Mouse (Mus musculus) C2C12 (cell line): ENCODE measurements around the gene Wipf2.

Experiments used
- CTCF ChIP-seq: IDR thresholded peaks from one replicate; pipeline ENCODE4 v1.5.1; 2011; ENCODE audit not compliant: control insufficient read depth, insufficient read depth, insufficient read length
- FOSL1 ChIP-seq: IDR thresholded peaks from one replicate; pipeline ENCODE4 v1.8.0; 2011; ENCODE audit warnings: mild to moderate bottlenecking, low read length; ENCODE audit not compliant: poor library complexity, insufficient read depth, severe bottlenecking
- MAX ChIP-seq: IDR thresholded peaks from one replicate; pipeline ENCODE4 v1.6.1; 2011; ENCODE audit warnings: mild to moderate bottlenecking, control low read depth
- MYOG ChIP-seq: IDR thresholded peaks from one replicate; pipeline ENCODE4 v1.6.1; 2011; ENCODE audit not compliant: control insufficient read depth, insufficient read length; ENCODE audit errors: extremely low read depth

DNA sequence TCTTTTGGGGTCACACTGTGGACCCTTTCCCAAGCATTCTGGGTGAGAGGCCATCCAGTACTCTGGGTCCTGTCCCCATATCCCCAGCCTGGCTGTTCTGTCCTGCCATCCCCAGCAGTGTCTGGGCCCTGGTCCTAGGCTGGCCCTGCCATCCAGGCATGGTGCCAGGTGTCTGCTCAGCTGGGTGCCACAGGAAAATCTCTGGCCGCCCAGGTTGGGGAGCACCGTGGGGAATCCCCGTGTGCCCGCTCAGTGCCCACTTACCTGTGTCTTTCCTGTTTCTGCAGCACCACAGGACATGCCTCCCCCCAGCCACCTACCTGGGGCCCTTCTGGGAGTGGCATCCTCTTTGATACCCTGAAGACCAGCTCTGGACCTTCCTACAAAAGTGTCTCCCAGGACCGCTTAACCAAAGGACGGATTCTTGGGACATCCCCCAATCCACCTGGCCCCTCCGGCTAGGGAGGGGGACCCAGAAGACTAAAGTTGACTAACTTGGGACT is 86.6 kb downstream of the Wipf2 start:
- no peak for TF ChIP-seq CTCF
- TF ChIP-seq MAX: no peak
- TF ChIP-seq FOSL1: no peak
- no peak for TF ChIP-seq MYOG
